Mouse (Mus musculus) myocyte (in vitro differentiated cells): ENCODE results near the gene Dnajb6. TPM values are rescaled to one million over a fixed set of nuclear protein-coding genes. Genes with fewer than 3 reads are reported as not detected.

ENCODE experiments used
- H3K27me3 ChIP-seq: one replicate; pipeline ENCODE4 v1.6.1; 2011; ENCODE audit not compliant: control insufficient read depth, insufficient read depth, insufficient read length
- H3K36me3 ChIP-seq: one replicate; pipeline ENCODE4 v1.6.1; 2011; ENCODE audit not compliant: control insufficient read depth, insufficient read depth
- H3K4me2 ChIP-seq: one replicate; pipeline ENCODE4 v1.6.1; 2011; ENCODE audit warnings: low read depth, control low read depth
- H3K4me3 ChIP-seq: one replicate; pipeline ENCODE4 v1.5.1; 2011; ENCODE audit warnings: mild to moderate bottlenecking, control low read depth, moderate library complexity
- H3K79me2 ChIP-seq: one replicate; pipeline ENCODE4 v1.6.1; 2011; ENCODE audit not compliant: control insufficient read depth, insufficient read depth
- H3ac ChIP-seq: one replicate; pipeline ENCODE4 v1.6.1; 2011; ENCODE audit not compliant: control insufficient read depth, insufficient read length
- CEBPB ChIP-seq: IDR thresholded peaks from 2 replicates; pipeline ENCODE4 v1.6.1; 2011; ENCODE audit warnings: mild to moderate bottlenecking, moderate library complexity; ENCODE audit not compliant: poor library complexity, insufficient read depth, severe bottlenecking
- E2F4 ChIP-seq: IDR thresholded peaks from one replicate; pipeline ENCODE4 v1.6.1; 2011; ENCODE audit warnings: mild to moderate bottlenecking, control low read depth, moderate library complexity; ENCODE audit not compliant: insufficient read depth
- MAX ChIP-seq: IDR thresholded peaks from one replicate; pipeline ENCODE4 v1.6.1; 2011; ENCODE audit warnings: low read depth, mild to moderate bottlenecking, control low read depth
- MYOD1 ChIP-seq, 3 experiments: IDR thresholded peaks; one replicate each; pipeline ENCODE4 v1.6.1; 2011; ENCODE audit warnings: control low read depth in 2 of 3, low read depth in 2 of 3, mild to moderate bottlenecking in 2 of 3, moderate library complexity in 1 of 3; ENCODE audit not compliant: insufficient read length in 2 of 3, control insufficient read depth in 1 of 3
- MYOG ChIP-seq, 3 experiments: IDR thresholded peaks; one replicate each; pipeline ENCODE4 v1.6.1; 2011; ENCODE audit warnings: control low read depth in 2 of 3, low read depth in 2 of 3, mild to moderate bottlenecking in 2 of 3; ENCODE audit not compliant: insufficient read length in 2 of 3, control insufficient read depth in 1 of 3, insufficient read depth in 1 of 3
- POLR2A ChIP-seq: IDR thresholded peaks from one replicate; pipeline ENCODE4 v1.6.1; 2011; ENCODE audit warnings: low read depth, mild to moderate bottlenecking, control low read depth, moderate library complexity; ENCODE audit not compliant: insufficient read length
- POLR2AphosphoS2 ChIP-seq: IDR thresholded peaks from one replicate; pipeline ENCODE4 v1.6.1; 2011; ENCODE audit warnings: low read depth, control low read depth; ENCODE audit not compliant: insufficient read length
- REST ChIP-seq: IDR thresholded peaks from one replicate; pipeline ENCODE4 v1.6.1; 2011; ENCODE audit warnings: mild to moderate bottlenecking, control low read depth, moderate library complexity; ENCODE audit not compliant: insufficient read depth, insufficient read length
- SRF ChIP-seq: IDR thresholded peaks from one replicate; pipeline ENCODE4 v1.6.1; 2011; ENCODE audit warnings: low read depth; ENCODE audit not compliant: control insufficient read depth, insufficient read length
- TCF12 ChIP-seq: IDR thresholded peaks from one replicate; pipeline ENCODE4 v1.6.1; 2011; ENCODE audit warnings: mild to moderate bottlenecking, control low read depth; ENCODE audit not compliant: poor library complexity, insufficient read depth, severe bottlenecking
- TCF3 ChIP-seq: IDR thresholded peaks from one replicate; pipeline ENCODE4 v1.6.1; 2011; ENCODE audit warnings: low read depth, control low read depth; ENCODE audit not compliant: insufficient read length
- USF1 ChIP-seq: IDR thresholded peaks from one replicate; pipeline ENCODE4 v1.6.1; 2011; ENCODE audit warnings: low read depth, mild to moderate bottlenecking, control low read depth, moderate library complexity
- polyA plus RNA-seq: library from polyadenylated mRNA; unstranded; fragments of >200 nt; fragmentation: generic; extraction: Trizol; gene quantifications from one replicate; pipeline ENCODE4 v1.2.1, GENCODE M21; 2012; ENCODE audit warnings: missing spikeins

Dnajb6 gene
- polyA plus RNA-seq, 1 experiment = 75.2 TPM

GRCm38 (mm10) chr5:29738076-29738475, 2.6 kb downstream of the Dnajb6 start:
- peaks cover 5% of the 10 kb centered on the region for H3K36me3 ChIP-seq
- TF ChIP-seq E2F4 = no peak
- no peak for TF ChIP-seq MYOD1 (IDR thresholded peaks at IDR 0.05; ENCODE audit: control insufficient read depth in 1 of 3, insufficient read length in 2 of 3, low read depth in 2 of 3)
- no peak for TF ChIP-seq POLR2AphosphoS2
- TF ChIP-seq USF1 = no peak
- no peak for TF ChIP-seq TCF12
- TF ChIP-seq SRF = no peak
- H3K4me3 ChIP-seq = no peak overlapping the region
- H3K79me2 ChIP-seq = peaks cover 72% of the 10 kb centered on the region
- H3ac ChIP-seq = no peak overlapping the region
- H3K27me3 ChIP-seq = no peaks in the 10 kb centered on the region
- H3K4me2 ChIP-seq = peak overlapping the region; percentile 83

- TF ChIP-seq MAX (no peak), TCF12 (no peak), CEBPB (no peak), E2F4 (no peak), TCF3 (no peak), SRF (no peak), USF1 (no peak), POLR2A (no peak), MYOG (IDR thresholded peaks at IDR 0.05; ENCODE audit: control insufficient read depth in 1 of 3, insufficient read depth in 1 of 3, insufficient read length in 2 of 3, low read depth in 2 of 3) (no peak)
- Histone ChIP-seq H3K79me2 (peaks cover 97% of the 10 kb centered on the region), H3K4me3 (no peak overlapping the region), H3ac (no peak overlapping the region), H3K36me3 (peaks cover 5% of the 10 kb centered on the region), H3K27me3 (no peaks in the 10 kb centered on the region), H3K4me2 (no peak overlapping the region)
Measured at GRCm38 (mm10) chr5:29740651-29741050, 5.2 kb downstream of the Dnajb6 start.

- TF ChIP-seq POLR2A = no peak
- TF ChIP-seq TCF12 = no peak
- TF ChIP-seq MAX = no peak
- no peak for TF ChIP-seq POLR2AphosphoS2
- Histone ChIP-seq H3K4me3 (no peak overlapping the region), H3K79me2 (peaks cover 100% of the 10 kb centered on the region), H3K27me3 (no peaks in the 10 kb centered on the region), H3ac (no peak overlapping the region), H3K4me2 (no peak overlapping the region), H3K36me3 (peaks cover 5% of the 10 kb centered on the region)
Measured at GRCm38 (mm10) chr5:29741093-29741492, 5.6 kb downstream of the Dnajb6 start.

DNA sequence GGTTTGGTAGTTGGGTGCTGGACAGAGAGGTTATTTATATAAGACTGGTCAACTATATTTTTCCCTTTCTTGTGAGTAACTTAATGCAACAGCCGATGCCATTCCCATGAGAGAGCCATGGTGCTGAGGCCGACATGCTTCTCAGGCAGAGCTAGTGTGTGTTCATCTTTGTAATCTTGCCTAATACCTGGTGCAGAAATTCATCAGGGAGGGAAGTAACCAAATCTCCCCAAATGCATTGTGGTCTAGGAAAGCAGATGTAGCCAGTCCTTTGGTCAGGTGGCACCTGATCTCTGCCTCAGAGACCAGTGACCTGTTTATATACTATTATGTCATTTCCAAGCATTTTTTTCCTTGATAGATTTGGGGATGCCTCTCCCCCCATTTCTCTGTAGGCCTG, 12.2 kb downstream of the Dnajb6 start:
- Histone ChIP-seq H3K36me3 (peaks cover 22% of the 10 kb centered on the region), H3K79me2 (peaks cover 71% of the 10 kb centered on the region), H3K4me2 (no peak overlapping the region), H3K4me3 (no peak overlapping the region), H3ac (no peak overlapping the region), H3K27me3 (no peaks in the 10 kb centered on the region)
- TF ChIP-seq POLR2AphosphoS2 = no peak
- TF ChIP-seq MYOD1 (IDR thresholded peaks at IDR 0.05; ENCODE audit: control insufficient read depth in 1 of 3, insufficient read length in 2 of 3, low read depth in 2 of 3) = no peak
- TF ChIP-seq POLR2A = no peak
- TF ChIP-seq MAX = no peak
- no peak for TF ChIP-seq CEBPB
- no peak for TF ChIP-seq TCF12
- TF ChIP-seq USF1 = no peak
- TF ChIP-seq SRF = no peak
- no peak for TF ChIP-seq TCF3
- TF ChIP-seq REST = no peak
- TF ChIP-seq E2F4 = no peak
- TF ChIP-seq MYOG (IDR thresholded peaks at IDR 0.05; ENCODE audit: control insufficient read depth in 1 of 3, insufficient read depth in 1 of 3, insufficient read length in 2 of 3, low read depth in 2 of 3) = no peak

- H3K27me3 ChIP-seq = no peaks in the 10 kb centered on the region
- H3K79me2 ChIP-seq = peaks cover 34% of the 10 kb centered on the region
- no peak overlapping the region for H3ac ChIP-seq
- peaks cover 45% of the 10 kb centered on the region for H3K36me3 ChIP-seq
- H3K4me2 ChIP-seq = no peak overlapping the region
- H3K4me3 ChIP-seq = no peak overlapping the region
- TF ChIP-seq CEBPB (no peak), E2F4 (no peak), MYOD1 (IDR thresholded peaks at IDR 0.05; ENCODE audit: control insufficient read depth in 1 of 3, insufficient read length in 2 of 3, low read depth in 2 of 3) (no peak), SRF (no peak), USF1 (no peak), TCF12 (no peak), MYOG (IDR thresholded peaks at IDR 0.05; ENCODE audit: control insufficient read depth in 1 of 3, insufficient read depth in 1 of 3, insufficient read length in 2 of 3, low read depth in 2 of 3) (no peak), TCF3 (no peak), POLR2A (no peak), POLR2AphosphoS2 (no peak), REST (no peak), MAX (no peak)
Measured at GRCm38 (mm10) chr5:29751306-29751705, 15.8 kb downstream of the Dnajb6 start.
